ENCODE assay signal across 25 mouse cellular contexts in genomic region chr14:71248534-71248933, GRCm38 (mm10).
DNase-seq lines count a peak whose midpoint lies in the region; ATAC-seq and TF ChIP-seq lines count a peak whose summit lies in the region.
"Had no signal": no experiment of that assay in that cellular context is flagged by ENCODE, and none has a peak within 500 bp of the region (broad histone marks: within the 10 kb centered on the region; RNA-seq: fewer than 3 reads in every experiment).

No protein-coding gene starts in this region.

- H3K27me3 ChIP-seq in lung, embryonic 15.5 days = no peaks in the 10 kb centered on the region
- no peaks in the 10 kb centered on the region for H3K27me3 ChIP-seq in lung, postnatal 0 days (replicated peaks; ENCODE audit: insufficient read depth, low read length)
- no peaks in the 10 kb centered on the region for H3K27me3 ChIP-seq in intestine, embryonic 16.5 days (replicated peaks; ENCODE audit: control insufficient read depth, insufficient read depth, low read length)
- H3K27me3 ChIP-seq: embryonic facial prominence, embryonic 13.5 days; embryonic facial prominence, embryonic 15.5 days had no signal

- no peak overlapping the region for H3K9ac ChIP-seq in lung, embryonic 15.5 days
- no peak overlapping the region for H3K9ac ChIP-seq in lung, postnatal 0 days (replicated peaks; ENCODE audit: low read depth)
- H3K9ac ChIP-seq in intestine, embryonic 16.5 days (ENCODE audit: low read depth, low read length) = no peak overlapping the region
- H3K9ac ChIP-seq: embryonic facial prominence, embryonic 13.5 days; embryonic facial prominence, embryonic 15.5 days; forebrain, embryonic 12.5 days had no signal

- peaks cover 6% of the 10 kb centered on the region for H3K4me1 ChIP-seq in lung, embryonic 15.5 days
- H3K4me1 ChIP-seq in lung, postnatal 0 days (ENCODE audit: insufficient read depth, low read depth, low read length) = no peaks in the 10 kb centered on the region
- H3K4me1 ChIP-seq in lung, adult 2 months (ENCODE audit: control insufficient read depth, insufficient read depth, low read length) = no peaks in the 10 kb centered on the region
- H3K4me1 ChIP-seq in intestine, embryonic 16.5 days (ENCODE audit: control insufficient read depth, insufficient read depth, low read length) = 0 out of 2 replicates have a peak, but pooled peaks cover 2% of the 10 kb centered on the region

- no peak overlapping the region for H3K27ac ChIP-seq in lung, embryonic 15.5 days
- H3K27ac ChIP-seq in lung, postnatal 0 days (ENCODE audit: low read length) = no peak overlapping the region
- no peak overlapping the region for H3K27ac ChIP-seq in intestine, embryonic 16.5 days (ENCODE audit: low read length)
- H3K27ac ChIP-seq: embryonic facial prominence, embryonic 15.5 days; forebrain, embryonic 10.5 days; forebrain, embryonic 12.5 days had no signal

- 64% methylated on average over 2 of the region's 2 CpGs for WGBS in lung, embryonic 15.5 days
- WGBS in lung, postnatal 0 days = 53% methylated on average over 2 of the region's 2 CpGs
- WGBS in lung, adult 2 months = 85% methylated on average over 2 of the region's 2 CpGs
- 68% methylated on average over 2 of the region's 2 CpGs for WGBS in intestine, embryonic 16.5 days

- TF ChIP-seq CTCF in lung, postnatal 0 days (IDR thresholded peaks at IDR 0.05) = no peak
- TF ChIP-seq CTCF in lung, adult 2 months (IDR thresholded peaks at IDR 0.05; ENCODE audit: insufficient read depth, low read length) = no peak

- TF ChIP-seq EP300 in lung, postnatal 0 days (IDR thresholded peaks at IDR 0.05) = peak; percentile 81

- no peak for DNase-seq in lung, postnatal 36 days
- DNase-seq in lung, postnatal 0 days (ENCODE audit: low spot score) = peak; percentile 83
- DNase-seq in lung, adult 2 months = no peak
- DNase-seq in 3T3-L1 (ENCODE audit: low read depth, low spot score) (peak; percentile 53), NIH3T3 (ENCODE audit: low read depth) (peak; percentile 74)
- DNase-seq: adrenal gland, adult 2 months; adrenal gland, postnatal 10 days; adrenal gland, postnatal 25 days; B cell, adult 2 months; cerebellum, adult 11 months; cerebellum, adult 18-20 months; cerebellum, adult 8-10 months; cerebellum, adult 9-11 months; cerebellum, postnatal 14 days; cerebellum, postnatal 36 days; embryo, embryonic 11 days had no signal

- TF ChIP-seq POLR2A in lung, adult 2 months (IDR thresholded peaks at IDR 0.05; ENCODE audit: borderline replicate concordance, extremely low read depth, low read depth, low read length) = no peak

- ATAC-seq in lung, embryonic 15.5 days (ENCODE audit: borderline replicate concordance, extremely low read depth, low FRiP score, low TSS enrichment) = peak; percentile 55; the same call in 1 of the 2 replicates
- peak; percentile 85 for ATAC-seq in lung, postnatal 0 days
- ATAC-seq in intestine, embryonic 16.5 days = no peak
- ATAC-seq: CD4-positive, CD25-positive, alpha-beta regulatory T cell, adult 4 months had no signal

- H3K4me2 ChIP-seq in lung, embryonic 15.5 days = no peak overlapping the region
- no peak overlapping the region for H3K4me2 ChIP-seq in lung, postnatal 0 days (replicated peaks; ENCODE audit: low read depth, low read length)
- no peak overlapping the region for H3K4me2 ChIP-seq in intestine, embryonic 16.5 days (ENCODE audit: low read depth, low read length)
- H3K4me2 ChIP-seq: embryonic facial prominence, embryonic 13.5 days; embryonic facial prominence, embryonic 15.5 days; forebrain, embryonic 12.5 days had no signal

- no peaks in the 10 kb centered on the region for H3K36me3 ChIP-seq in lung, embryonic 15.5 days
- no peaks in the 10 kb centered on the region for H3K36me3 ChIP-seq in lung, postnatal 0 days (ENCODE audit: insufficient read depth, low read length)
- H3K36me3 ChIP-seq in intestine, embryonic 16.5 days (ENCODE audit: control insufficient read depth, insufficient read depth, low read length) = no peaks in the 10 kb centered on the region
- H3K36me3 ChIP-seq: embryonic facial prominence, embryonic 13.5 days; embryonic facial prominence, embryonic 15.5 days; forebrain, embryonic 10.5 days; forebrain, embryonic 12.5 days; G1E had no signal

- no peak overlapping the region for H3K4me3 ChIP-seq in lung, embryonic 15.5 days
- no peak overlapping the region for H3K4me3 ChIP-seq in lung, postnatal 0 days (ENCODE audit: low read depth, low read length)
- no peak overlapping the region for H3K4me3 ChIP-seq in lung, adult 2 months (replicated peaks; ENCODE audit: extremely low read depth, low read depth, low read length)
- no peak overlapping the region for H3K4me3 ChIP-seq in intestine, embryonic 16.5 days (ENCODE audit: low read length)
- H3K4me3 ChIP-seq: embryonic facial prominence, embryonic 13.5 days; embryonic facial prominence, embryonic 15.5 days; erythroblast, embryonic 14.5 days; forebrain, embryonic 10.5 days; forebrain, embryonic 12.5 days had no signal

- H3K9me3 ChIP-seq in lung, embryonic 15.5 days = no peaks in the 10 kb centered on the region
- no peaks in the 10 kb centered on the region for H3K9me3 ChIP-seq in lung, postnatal 0 days (ENCODE audit: low read length)
- no peaks in the 10 kb centered on the region for H3K9me3 ChIP-seq in intestine, embryonic 16.5 days (ENCODE audit: control insufficient read depth, low read length)
- H3K9me3 ChIP-seq: embryonic facial prominence, embryonic 13.5 days; embryonic facial prominence, embryonic 15.5 days; forebrain, embryonic 10.5 days; forebrain, embryonic 12.5 days had no signal

Comparison
In these comparisons a context has a peak if more than half of its experiments do, and no peak if none do; other contexts are left out.
1. DNase-seq: peak in lung, postnatal 0 days (single experiment), 3T3-L1 (single experiment) and NIH3T3 (single experiment); none in lung, postnatal 36 days (single experiment) and lung, adult 2 months (single experiment).